Mouse (Mus musculus) heart, postnatal 14 days (tissue): Measurements from ENCODE around the gene Syn3. TPM values are rescaled to one million over a fixed set of nuclear protein-coding genes. Genes with fewer than 3 reads are reported as not detected.
"Not testable (repeated sequence)": the region's sequence is repeated elsewhere in the genome, so short reads cannot be mapped to it uniquely, and the experiment has no call there.

Experiments
- DNase-seq, 2 experiments: peaks; one replicate each; pipeline ENCODE4 v3.0.0; 2021 to 2022
- intact Hi-C: fragments of 180-260 bp; cut with DNase I; formaldehyde crosslinking; loops from one replicate; pipeline ENCODE4 v1.15.1; 2025
- total RNA-seq, 2 experiments: library from RNA; stranded (reverse); gene quantifications; 2 replicates each; pipeline ENCODE4 v1.2.3; 2021

The Syn3 gene
- total RNA-seq, 2 experiments from 2014 or later: 0.32 to 0.36 TPM

GRCm38 (mm10) chr10:86473637-86474154, 25.0 kb downstream of the Syn3 start:
- intact Hi-C loops: loop anchor here (5.0 kb wide), 1 partner anchor 259 kb away; no protein-coding TSS in a partner anchor
- peak; percentile 25 to 58 for DNase-seq

- DNase-seq: no peak
- intact Hi-C loops: no loop called here
These were observed 29.8 kb downstream of the Syn3 start for GRCm38 (mm10) chr10:86468612-86469546.

DNA sequence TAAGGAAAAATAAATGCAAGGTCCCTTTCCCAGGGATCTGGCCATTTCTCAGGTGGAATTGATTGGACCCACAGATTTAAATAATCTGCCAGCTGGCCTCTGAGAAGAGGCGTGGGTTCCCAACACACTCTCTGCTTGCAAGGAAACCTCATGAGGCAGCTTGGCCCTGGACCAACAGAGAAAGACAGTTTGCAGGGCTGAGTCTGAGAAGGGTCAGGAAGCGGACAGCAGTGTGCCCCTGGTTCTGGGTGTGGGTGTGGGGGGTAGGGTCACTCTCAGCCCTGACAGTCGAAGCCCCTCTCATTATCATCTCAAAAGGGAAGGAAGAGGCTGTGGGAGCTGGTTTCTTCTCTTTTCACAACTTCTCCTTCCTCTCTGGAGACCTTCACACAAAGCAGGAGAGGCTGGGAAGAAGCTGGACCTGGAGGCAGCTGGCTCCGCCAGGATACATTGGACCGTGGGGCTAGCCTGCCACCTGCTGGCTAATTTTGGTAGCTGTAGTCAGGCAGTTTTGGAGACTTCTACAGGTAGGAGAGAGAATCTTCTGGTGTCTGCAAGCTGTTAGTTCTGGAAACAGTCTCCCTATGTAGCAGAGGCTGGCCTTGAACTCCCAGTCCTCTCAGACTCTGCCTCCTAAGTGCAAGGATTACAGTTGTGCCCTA, 35.0 kb downstream of the Syn3 start:
- intact Hi-C loops: loop anchor here (1.0 to 2.0 kb wide), 3 partner anchors 398 to 495 kb away; partner anchors contain the start of gene Fbxo7

DNA sequence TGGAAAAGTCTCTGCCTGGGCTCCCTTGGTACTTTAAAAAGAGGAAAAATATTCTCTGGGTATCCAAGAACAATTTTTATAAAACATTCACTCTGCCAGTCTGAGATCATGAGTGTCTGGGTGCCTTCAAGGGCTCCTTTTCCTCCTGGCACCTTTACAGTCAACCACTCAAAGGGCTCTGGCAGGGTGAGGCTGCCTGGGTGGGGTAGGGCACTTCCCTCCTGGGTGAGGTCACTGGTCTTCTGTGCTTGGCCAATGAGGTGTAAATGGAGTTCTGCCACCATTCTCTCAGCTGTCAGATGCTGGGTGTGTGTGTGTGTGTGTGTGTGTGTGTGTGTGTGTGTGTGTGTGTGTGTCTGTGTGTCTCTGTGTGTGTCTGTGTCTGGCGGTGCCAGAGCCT, 39.1 kb downstream of the Syn3 start:
- intact Hi-C loops: no loop called here
- peak; percentile 8 to 29 for DNase-seq

More for the DNA sequence above, 35.0 kb downstream of the Syn3 start:
- DNase-seq: peak; percentile 86 to 90

DNA sequence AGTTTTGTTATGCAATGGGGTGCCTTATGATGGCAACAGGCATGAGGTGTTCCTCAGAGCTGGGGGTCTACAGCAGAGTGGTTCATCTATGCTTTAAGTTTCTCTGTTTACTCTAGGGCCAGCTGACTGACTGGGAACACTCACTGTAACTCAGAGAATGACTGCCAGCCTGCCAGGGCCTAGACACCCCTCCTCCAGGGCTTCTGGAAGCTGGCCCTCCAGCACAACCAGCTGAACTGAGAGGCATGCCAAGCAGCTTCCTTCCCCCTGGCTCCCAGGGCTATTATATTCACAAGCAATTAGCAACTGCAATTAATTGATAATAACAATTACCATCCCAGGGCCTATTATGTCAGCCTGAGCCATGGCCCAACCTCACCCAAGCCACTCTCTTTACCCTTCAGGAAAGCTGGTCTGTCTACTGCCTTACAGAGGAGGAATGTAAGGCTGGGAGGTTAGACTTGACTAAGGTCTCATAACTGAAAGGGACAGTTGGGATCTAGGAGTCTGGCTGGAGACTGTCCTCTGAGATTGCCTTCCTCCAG, 41.0 kb downstream of the Syn3 start:
- DNase-seq: peak; percentile 30 to 33
- intact Hi-C loops: no loop called here

DNA sequence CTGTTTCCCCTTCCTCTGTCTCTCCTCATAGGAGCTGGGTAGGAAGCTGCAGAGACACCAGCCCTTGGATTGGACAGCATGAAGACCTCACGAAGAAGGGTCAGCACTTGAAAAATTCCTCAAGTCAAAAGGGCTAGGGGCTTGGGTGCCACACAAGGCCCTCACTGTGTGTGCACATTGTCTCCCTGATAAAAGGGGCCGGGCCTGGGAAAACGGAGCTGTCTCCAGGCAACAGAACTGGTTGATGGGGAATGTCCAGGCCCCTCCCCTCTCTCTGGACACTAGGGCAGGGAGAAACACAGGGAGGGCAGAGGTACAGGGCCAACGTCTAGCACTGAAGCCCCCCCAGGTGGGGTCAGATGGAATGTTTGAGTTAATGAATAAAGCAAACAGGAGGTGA, 41.5 kb downstream of the Syn3 start:
- DNase-seq: no peak
- intact Hi-C loops: no loop called here

GRCm38 (mm10) chr10:86455296-86456055, 43.2 kb downstream of the Syn3 start:
- intact Hi-C loops: no loop called here

DNA sequence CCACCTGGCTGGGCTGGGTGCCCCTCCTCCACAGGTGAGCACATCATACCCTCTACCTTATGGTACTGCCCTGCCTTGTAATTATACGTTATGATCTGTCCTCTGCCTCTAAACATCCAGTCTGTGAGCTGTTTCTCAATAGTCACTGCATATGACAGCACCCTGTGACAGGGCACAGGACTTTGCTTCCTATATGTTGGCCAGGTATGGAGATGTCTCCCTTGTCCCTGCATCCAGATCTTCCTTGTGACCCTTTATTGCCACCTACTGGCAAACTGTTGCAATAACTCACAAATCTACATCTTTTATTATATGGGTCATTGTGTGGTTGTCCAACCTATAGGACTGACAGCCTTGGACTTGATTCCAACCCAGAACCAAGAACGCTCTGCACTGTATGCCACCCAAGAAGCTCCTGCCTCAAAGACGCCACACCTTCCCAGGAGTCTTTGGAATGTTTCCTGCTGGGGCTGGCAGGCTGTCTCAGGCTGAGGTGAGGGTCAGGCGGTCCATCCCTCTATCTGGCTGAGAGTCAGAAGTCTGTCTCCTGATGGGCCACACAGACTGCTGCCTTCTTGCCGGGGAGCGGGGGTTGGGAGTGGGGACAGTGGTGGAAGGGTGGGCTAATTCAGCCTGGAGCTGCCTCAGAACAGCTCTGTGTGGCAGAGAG, 46.2 kb downstream of the Syn3 start:
- peak; percentile 23 to 56 for DNase-seq
- intact Hi-C loops: loop anchor here (1.0 to 5.0 kb wide), 4 partner anchors 105 to 388 kb away; no protein-coding TSS in a partner anchor

More at GRCm38 (mm10) chr10:86455296-86456055, 43.2 kb downstream of the Syn3 start:
- peak; percentile 50 to 58 for DNase-seq

GRCm38 (mm10) chr10:86451294-86451693, 47.4 kb downstream of the Syn3 start:
- DNase-seq: no peak
- intact Hi-C loops: loop anchor here (5.0 kb wide), 2 partner anchors 104 to 269 kb away; no protein-coding TSS in a partner anchor

- intact Hi-C loops: no loop called here
- DNase-seq: no peak
These were observed 52.0 kb downstream of the Syn3 start for GRCm38 (mm10) chr10:86446649-86447048.

GRCm38 (mm10) chr10:86445207-86445606, 53.5 kb downstream of the Syn3 start:
- intact Hi-C loops: no loop called here
- no peak for DNase-seq

- DNase-seq: no peak
- intact Hi-C loops: no loop called here
These were observed 54.0 kb downstream of the Syn3 start for GRCm38 (mm10) chr10:86444665-86445064.

DNA sequence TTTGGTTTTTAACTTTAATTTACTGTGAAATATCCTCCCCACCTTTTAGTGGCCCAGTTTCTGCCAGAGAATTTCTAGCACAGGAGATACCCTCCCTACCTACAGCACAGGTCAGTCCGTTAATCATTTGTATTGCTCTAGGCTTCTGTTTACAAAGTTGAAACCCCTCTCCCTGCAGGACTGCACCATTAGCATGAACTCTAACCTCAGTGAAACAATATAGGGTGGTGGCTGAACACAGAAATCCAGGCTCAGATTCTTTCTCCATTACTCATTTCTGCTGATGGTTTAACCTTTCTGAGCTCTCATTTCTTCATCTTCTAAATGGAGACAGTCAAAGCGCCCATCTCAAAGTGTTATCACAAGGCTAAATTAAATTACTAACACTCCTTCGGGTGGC, 56.9 kb downstream of the Syn3 start:
- DNase-seq: no peak
- intact Hi-C loops: no loop called here

GRCm38 (mm10) chr10:86439640-86440039, 59.1 kb downstream of the Syn3 start:
- no peak for DNase-seq
- intact Hi-C loops: no loop called here

DNA sequence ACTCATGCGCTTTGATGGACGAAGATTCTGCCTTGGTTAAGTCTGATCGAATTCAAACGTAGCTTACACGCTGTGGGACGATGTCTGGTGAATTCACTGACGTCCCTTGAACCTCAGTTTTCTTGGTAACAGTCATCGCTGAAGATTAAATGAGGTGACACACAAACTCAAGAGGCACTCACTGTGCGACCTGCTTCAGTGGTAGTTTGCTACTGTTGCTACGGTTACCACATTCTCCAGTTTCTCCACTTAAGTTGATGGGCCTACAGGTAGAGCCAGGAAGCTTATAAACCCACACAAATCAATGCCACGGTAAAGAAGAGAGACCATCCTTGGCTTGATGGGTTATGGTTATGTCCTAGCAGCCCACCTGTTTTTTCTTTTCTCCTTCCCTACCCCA, 61.4 kb downstream of the Syn3 start:
- no peak for DNase-seq
- intact Hi-C loops: no loop called here

GRCm38 (mm10) chr10:86435006-86435405, 63.7 kb downstream of the Syn3 start:
- DNase-seq, intact Hi-C loops: not testable (repeated sequence)

GRCm38 (mm10) chr10:86429651-86430050, 69.0 kb downstream of the Syn3 start:
- intact Hi-C loops: no loop called here
- no peak for DNase-seq

GRCm38 (mm10) chr10:86427956-86428355, 70.7 kb downstream of the Syn3 start:
- no peak for DNase-seq
- intact Hi-C loops: no loop called here
